Mouse (Mus musculus): ENCODE measurements at regions not wholly inside any gene's neighbourhood (a gene's known extent, or its start where the extent isn't known, plus 50 kb on each side); places are given as distances from the start of the nearest gene placed in this dataset.

DNA sequence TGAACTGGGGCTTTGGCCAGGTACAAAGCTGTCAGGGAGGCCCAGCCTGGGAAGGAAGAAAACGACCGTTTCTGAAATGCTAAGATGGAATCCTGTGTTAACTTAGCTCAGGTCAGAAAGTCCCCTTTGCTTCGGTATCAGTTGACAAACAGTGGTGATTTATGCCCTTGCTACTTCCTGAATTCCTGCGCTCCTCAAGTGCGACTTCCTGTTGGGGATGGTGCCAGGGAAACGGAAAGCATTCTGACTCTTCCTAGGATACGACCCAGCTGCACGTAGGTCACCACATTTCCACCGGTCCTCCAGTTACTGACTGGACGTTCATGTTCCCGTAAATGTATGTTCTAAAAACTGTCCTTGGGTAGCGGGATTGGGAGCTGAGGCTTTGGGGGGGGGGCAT is 161.0 kb downstream of the Hibadh start:
- no peak for DNase-seq (ENCODE audit: low spot score in 2 of 2)

DNA sequence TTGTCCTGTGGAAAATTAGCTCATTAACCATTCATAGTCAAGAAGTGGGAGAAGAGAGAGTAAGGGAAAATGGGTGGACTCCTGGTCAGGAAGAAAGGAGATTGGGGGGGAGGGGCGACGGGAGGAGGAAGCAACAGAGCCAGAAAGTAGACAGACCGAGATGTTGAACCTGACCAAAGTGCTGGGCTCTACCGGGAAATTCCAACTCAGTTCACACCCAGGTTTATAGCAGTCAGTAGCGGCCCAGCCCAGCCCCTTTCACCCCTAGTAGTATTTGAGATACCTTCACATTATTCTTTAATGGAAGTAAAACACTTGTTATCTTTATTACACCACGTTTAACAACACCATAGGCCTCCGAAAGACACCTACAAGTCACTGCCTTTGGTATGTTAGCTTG is 158.2 kb downstream of the Hibadh start:
- DNase-seq (ENCODE audit: low spot score in 2 of 2) = no peak

GRCm38 (mm10) chr6:52486146-52486545 is 154.0 kb downstream of the Hibadh start:
- DNase-seq (ENCODE audit: low spot score in 2 of 2) = no peak

- no peak for DNase-seq (ENCODE audit: low spot score in 2 of 2)
Observed at GRCm38 (mm10) chr6:52486655-52487054, 153.5 kb downstream of the Hibadh start.

DNA sequence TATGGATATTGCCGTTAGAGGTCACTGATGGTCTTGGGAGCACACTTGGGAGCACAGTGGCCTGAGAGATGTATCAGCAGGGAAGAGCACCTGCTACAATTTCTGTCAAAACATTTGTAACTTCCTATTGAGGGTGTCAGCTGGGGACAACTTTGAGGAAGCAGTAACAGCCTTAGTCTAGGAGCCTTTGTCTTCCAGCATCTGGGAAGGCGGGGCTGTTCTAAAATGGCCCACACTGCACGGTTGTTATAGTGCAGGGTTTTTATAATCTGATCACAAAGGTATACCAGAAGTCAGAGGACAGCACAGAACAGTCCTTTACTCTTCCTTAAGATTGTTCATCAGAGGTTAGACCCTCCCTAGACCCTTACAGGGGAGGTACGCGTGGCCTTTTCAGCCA is 152.3 kb downstream of the Hibadh start:
- no peak for DNase-seq (ENCODE audit: low spot score in 2 of 2)

- no peak for DNase-seq (ENCODE audit: low spot score in 2 of 2)
Observed at GRCm38 (mm10) chr6:52490264-52490775, 149.9 kb downstream of the Hibadh start.

- DNase-seq (ENCODE audit: low spot score in 2 of 2) = no peak
Observed at GRCm38 (mm10) chr6:52495301-52495700, 144.9 kb downstream of the Hibadh start.

DNA sequence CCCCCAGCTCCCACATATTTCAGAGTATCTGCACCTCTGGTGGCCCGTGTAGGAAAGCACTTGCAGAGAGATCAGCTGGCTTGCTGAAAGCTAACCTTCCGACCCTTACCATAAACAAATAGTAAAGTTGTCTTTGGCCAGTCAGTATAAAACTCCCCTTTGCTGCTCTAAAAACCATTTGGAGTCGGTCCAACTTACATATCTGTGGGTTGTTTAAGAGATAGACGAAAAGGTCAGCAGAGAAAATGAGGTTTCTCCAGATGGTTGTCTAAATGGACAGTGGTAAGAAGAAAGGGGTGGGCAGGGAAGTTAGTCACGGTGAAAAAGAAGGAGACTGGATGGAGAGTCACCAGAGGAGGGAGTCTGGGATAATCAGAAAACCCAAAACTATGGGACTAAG is 144.3 kb downstream of the Hibadh start:
- no peak for DNase-seq (ENCODE audit: low spot score in 2 of 2)

All from right cerebral cortex, adult 2 months (tissue).